Mouse (Mus musculus) frontal cortex, adult 2 months (tissue): ENCODE measurements around the gene Pjvk. TPM values are rescaled to one million over a fixed set of nuclear protein-coding genes. Genes with fewer than 3 reads are reported as not detected.

Source experiments
- polyA plus RNA-seq: library from polyadenylated mRNA; depleted of rRNA; stranded (reverse); fragments of >200 nt; gene quantifications from 2 replicates; pipeline ENCODE4 v1.2.3, GENCODE M21; 2012; rRNA removed

Gene Pjvk
- polyA plus RNA-seq, 1 experiment = 0.06 TPM

Other genes starting within 250 kb of the Pjvk start
- gene Osbpl6, start 242.0 kb upstream of the Pjvk start, polyA plus RNA-seq = 18.2 and 19.2 TPM in 2 replicates
- 23.2 and 26.8 TPM in 2 replicates for gene Prkra, start 461 bp upstream of the Pjvk start, polyA plus RNA-seq
- 7.2 and 9.2 TPM in 2 replicates for gene Fkbp7, start 24.6 kb downstream of the Pjvk start, polyA plus RNA-seq
- gene Plekha3, start 26.8 kb downstream of the Pjvk start, polyA plus RNA-seq = 32.7 and 34.0 TPM in 2 replicates